Mouse (Mus musculus): Measurements from ENCODE around the gene Sugp1. TPM values are rescaled to one million over a fixed set of nuclear protein-coding genes. Genes with fewer than 3 reads are reported as not detected.
"Not testable (repeated sequence)": the region's sequence is repeated elsewhere in the genome, so short reads cannot be mapped to it uniquely, and the experiment has no call there.

The Sugp1 gene
- polyA plus RNA-seq, 1 experiment from 2014 or later: 24.3 TPM

GRCm38 (mm10) chr8:70001176-70001891 lies 41.3 kb upstream of the Sugp1 start:
- no peaks in the 10 kb centered on the region for H3K36me3 ChIP-seq (ENCODE audit: control insufficient read depth, insufficient read depth, low read length)
- WGBS: 1% methylated on average over 16 of the region's 16 CpGs
- H3K4me1 ChIP-seq (ENCODE audit: control insufficient read depth in 2 of 2, insufficient read depth in 2 of 2, low read length in 2 of 2): peaks cover 4 to 12% of the 10 kb centered on the region in 2 experiments; a peak in 3 of 4 replicates

GRCm38 (mm10) chr8:70001892-70002191 lies 40.8 kb upstream of the Sugp1 start:
- H3K4me1 ChIP-seq (ENCODE audit: control insufficient read depth in 2 of 2, insufficient read depth in 2 of 2, low read length in 2 of 2): peaks cover 4 to 11% of the 10 kb centered on the region in 2 experiments; a peak in 3 of 4 replicates
- not testable (repeated sequence) for H3K9me3 ChIP-seq (ENCODE audit: control insufficient read depth, low read length); H3K36me3 ChIP-seq (ENCODE audit: control insufficient read depth, insufficient read depth, low read length); ATAC-seq (ENCODE audit: insufficient number of reproducible peaks, insufficient read depth, low FRiP score, low read depth); H3K27me3 ChIP-seq (ENCODE audit: control insufficient read depth, insufficient read depth, low read length)
- H3K4me2 ChIP-seq (ENCODE audit: low read length): peak overlapping the region; percentile 67
- peak overlapping the region in 1 of 2 experiments; percentile 95; a peak in 2 of 4 replicates for H3K27ac ChIP-seq (replicated peaks in 1 of 2; ENCODE audit: control insufficient read depth in 1 of 2, insufficient read depth in 1 of 2, low read depth in 2 of 2, low read length in 2 of 2)
- H3K9ac ChIP-seq (ENCODE audit: low read length): peak overlapping the region; percentile 69
- peak overlapping the region in 1 of 2 experiments; percentile 32; a peak in 1 of 4 replicates for H3K4me3 ChIP-seq (ENCODE audit: control insufficient read depth in 1 of 2, insufficient read depth in 1 of 2, low read depth in 1 of 2, low read length in 2 of 2)
- 33% methylated on average over 7 of the region's 7 CpGs for WGBS

More at GRCm38 (mm10) chr8:70001176-70001891, 41.3 kb upstream of the Sugp1 start:
- Histone ChIP-seq H3K4me3 (ENCODE audit: control insufficient read depth in 1 of 2, insufficient read depth in 1 of 2, low read depth in 1 of 2, low read length in 2 of 2) (peak overlapping the region; percentile 32 to 36), H3K27me3 (ENCODE audit: control insufficient read depth, insufficient read depth, low read length) (no peaks in the 10 kb centered on the region), H3K9ac (ENCODE audit: low read length) (peak overlapping the region; percentile 69), H3K4me2 (ENCODE audit: low read length) (peak overlapping the region; percentile 67), H3K9me3 (ENCODE audit: control insufficient read depth, low read length) (no peaks in the 10 kb centered on the region), H3K27ac (replicated peaks in 1 of 2; ENCODE audit: control insufficient read depth in 1 of 2, insufficient read depth in 1 of 2, low read depth in 2 of 2, low read length in 2 of 2) (peak overlapping the region; percentile 95 to 99)
- ATAC-seq (ENCODE audit: insufficient number of reproducible peaks, insufficient read depth, low FRiP score, low read depth): peak; percentile 63

DNA sequence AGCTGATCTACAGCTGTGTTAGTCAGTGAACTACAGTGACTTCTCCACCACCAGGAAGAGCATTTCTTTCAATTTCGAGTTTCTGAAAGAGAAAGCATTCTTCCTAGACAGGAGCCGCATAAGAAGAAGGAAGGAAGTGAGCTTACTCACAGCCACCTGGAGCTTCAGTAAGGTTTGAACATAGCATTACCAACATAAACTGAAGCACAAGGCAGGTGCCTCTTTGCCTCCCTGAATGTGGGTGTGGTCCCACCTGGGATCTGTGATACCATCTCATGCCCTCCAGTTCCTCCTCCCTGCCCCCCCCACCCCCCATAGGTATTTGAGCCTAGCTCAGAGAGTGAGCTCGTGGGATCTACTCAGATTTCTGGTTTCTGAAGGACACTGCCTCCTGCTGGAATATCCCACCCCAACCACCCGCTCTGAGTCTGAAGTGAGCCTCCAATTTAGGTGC lies 39.4 kb upstream of the Sugp1 start:
- Histone ChIP-seq H3K27me3 (ENCODE audit: control insufficient read depth, insufficient read depth, low read length) (no peaks in the 10 kb centered on the region), H3K36me3 (ENCODE audit: control insufficient read depth, insufficient read depth, low read length) (no peaks in the 10 kb centered on the region), H3K27ac (replicated peaks in 1 of 2; ENCODE audit: control insufficient read depth in 1 of 2, insufficient read depth in 1 of 2, low read depth in 2 of 2, low read length in 2 of 2) (no peak overlapping the region), H3K9me3 (ENCODE audit: control insufficient read depth, low read length) (no peaks in the 10 kb centered on the region), H3K4me1 (ENCODE audit: control insufficient read depth in 2 of 2, insufficient read depth in 2 of 2, low read length in 2 of 2) (peaks cover 4 to 7% of the 10 kb centered on the region in 2 experiments; a peak in 2 of 4 replicates), H3K4me2 (ENCODE audit: low read length) (no peak overlapping the region), H3K9ac (ENCODE audit: low read length) (no peak overlapping the region), H3K4me3 (ENCODE audit: control insufficient read depth in 1 of 2, insufficient read depth in 1 of 2, low read depth in 1 of 2, low read length in 2 of 2) (no peak overlapping the region)
- 68% methylated on average over 4 of the region's 4 CpGs for WGBS
- ATAC-seq (ENCODE audit: insufficient number of reproducible peaks, insufficient read depth, low FRiP score, low read depth): no peak

DNA sequence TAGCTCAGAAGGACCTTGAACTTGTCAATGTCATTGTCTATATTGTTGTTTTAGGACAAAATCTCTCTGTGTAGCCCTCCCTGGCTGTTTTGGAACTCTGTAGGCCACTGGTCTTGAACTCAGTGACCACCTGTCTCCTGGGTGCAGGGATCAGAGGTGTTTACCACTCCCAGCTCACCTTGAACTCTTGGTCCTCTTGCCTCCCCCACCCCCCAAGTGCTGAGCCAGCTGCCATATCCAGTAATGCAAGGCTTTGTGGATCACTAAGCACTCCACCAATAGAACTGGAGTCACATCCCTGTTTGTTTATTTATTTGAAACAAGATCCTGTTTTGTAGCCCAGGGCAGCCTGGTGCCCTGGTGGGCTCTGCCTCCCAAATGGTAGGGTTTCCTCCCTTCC lies 38.3 kb upstream of the Sugp1 start:
- Histone ChIP-seq H3K27ac (replicated peaks in 1 of 2; ENCODE audit: control insufficient read depth in 1 of 2, insufficient read depth in 1 of 2, low read depth in 2 of 2, low read length in 2 of 2) (no peak overlapping the region), H3K9me3 (ENCODE audit: control insufficient read depth, low read length) (no peaks in the 10 kb centered on the region), H3K4me1 (ENCODE audit: control insufficient read depth in 2 of 2, insufficient read depth in 2 of 2, low read length in 2 of 2) (peaks cover 4 to 7% of the 10 kb centered on the region in 2 experiments; a peak in 2 of 4 replicates), H3K4me3 (ENCODE audit: control insufficient read depth in 1 of 2, insufficient read depth in 1 of 2, low read depth in 1 of 2, low read length in 2 of 2) (no peak overlapping the region), H3K4me2 (ENCODE audit: low read length) (no peak overlapping the region), H3K27me3 (ENCODE audit: control insufficient read depth, insufficient read depth, low read length) (no peaks in the 10 kb centered on the region), H3K36me3 (ENCODE audit: control insufficient read depth, insufficient read depth, low read length) (no peaks in the 10 kb centered on the region), H3K9ac (ENCODE audit: low read length) (no peak overlapping the region)
- ATAC-seq (ENCODE audit: insufficient number of reproducible peaks, insufficient read depth, low FRiP score, low read depth): no peak

- Histone ChIP-seq H3K4me2 (ENCODE audit: low read length) (no peak overlapping the region), H3K27me3 (ENCODE audit: control insufficient read depth, insufficient read depth, low read length) (no peaks in the 10 kb centered on the region), H3K27ac (replicated peaks in 1 of 2; ENCODE audit: control insufficient read depth in 1 of 2, insufficient read depth in 1 of 2, low read depth in 2 of 2, low read length in 2 of 2) (peak overlapping the region in 1 of 2 experiments; percentile 37; a peak in 2 of 4 replicates), H3K4me3 (ENCODE audit: control insufficient read depth in 1 of 2, insufficient read depth in 1 of 2, low read depth in 1 of 2, low read length in 2 of 2) (no peak overlapping the region), H3K36me3 (ENCODE audit: control insufficient read depth, insufficient read depth, low read length) (no peaks in the 10 kb centered on the region), H3K4me1 (ENCODE audit: control insufficient read depth in 2 of 2, insufficient read depth in 2 of 2, low read length in 2 of 2) (peaks cover 4 to 7% of the 10 kb centered on the region in 2 experiments; a peak in 2 of 4 replicates), H3K9ac (ENCODE audit: low read length) (no peak overlapping the region), H3K9me3 (ENCODE audit: control insufficient read depth, low read length) (no peaks in the 10 kb centered on the region)
- no peak for ATAC-seq (ENCODE audit: insufficient number of reproducible peaks, insufficient read depth, low FRiP score, low read depth)
- 40% methylated on average over 2 of the region's 2 CpGs for WGBS
These were observed 37.4 kb upstream of the Sugp1 start for GRCm38 (mm10) chr8:70005178-70005577.

DNA sequence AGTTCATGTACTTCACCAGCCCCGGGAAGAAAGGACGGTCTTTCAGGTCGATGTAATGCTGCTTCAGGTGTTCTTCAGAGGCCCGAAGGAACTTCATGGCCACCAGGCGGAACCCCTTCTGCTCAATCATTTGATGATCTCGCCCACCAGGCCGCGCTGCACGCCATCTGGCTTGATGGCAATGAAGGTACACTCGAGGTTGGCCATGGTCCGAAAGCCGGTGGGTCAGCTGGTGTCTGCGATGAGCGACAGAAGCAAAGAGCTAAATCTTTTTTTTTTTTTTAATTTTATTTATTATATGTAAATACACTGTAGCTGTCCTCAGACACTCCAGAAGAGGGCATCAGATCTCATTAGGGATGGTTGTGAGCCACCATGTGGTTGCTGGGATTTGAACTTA lies 31.8 kb upstream of the Sugp1 start:
- H3K9me3 ChIP-seq (ENCODE audit: control insufficient read depth, low read length); H3K4me2 ChIP-seq (ENCODE audit: low read length); ATAC-seq (ENCODE audit: insufficient number of reproducible peaks, insufficient read depth, low FRiP score, low read depth); H3K27ac ChIP-seq (replicated peaks in 1 of 2; ENCODE audit: control insufficient read depth in 1 of 2, insufficient read depth in 1 of 2, low read depth in 2 of 2, low read length in 2 of 2); H3K4me1 ChIP-seq (ENCODE audit: control insufficient read depth in 2 of 2, insufficient read depth in 2 of 2, low read length in 2 of 2); H3K27me3 ChIP-seq (ENCODE audit: control insufficient read depth, insufficient read depth, low read length); H3K36me3 ChIP-seq (ENCODE audit: control insufficient read depth, insufficient read depth, low read length); H3K9ac ChIP-seq (ENCODE audit: low read length); H3K4me3 ChIP-seq (ENCODE audit: control insufficient read depth in 1 of 2, insufficient read depth in 1 of 2, low read depth in 1 of 2, low read length in 2 of 2): not testable (repeated sequence)
- 88% methylated on average over 14 of the region's 14 CpGs for WGBS

- 76% methylated on average over 3 of the region's 3 CpGs for WGBS
- Histone ChIP-seq H3K36me3 (ENCODE audit: control insufficient read depth, insufficient read depth, low read length) (peaks cover 16% of the 10 kb centered on the region), H3K4me2 (ENCODE audit: low read length) (no peak overlapping the region), H3K4me3 (ENCODE audit: control insufficient read depth in 1 of 2, insufficient read depth in 1 of 2, low read depth in 1 of 2, low read length in 2 of 2) (no peak overlapping the region), H3K4me1 (ENCODE audit: control insufficient read depth in 2 of 2, insufficient read depth in 2 of 2, low read length in 2 of 2) (0 out of 4 replicates have a peak, but pooled peaks cover 0 to 2% of the 10 kb centered on the region in 2 experiments), H3K27me3 (ENCODE audit: control insufficient read depth, insufficient read depth, low read length) (no peaks in the 10 kb centered on the region), H3K27ac (replicated peaks in 1 of 2; ENCODE audit: control insufficient read depth in 1 of 2, insufficient read depth in 1 of 2, low read depth in 2 of 2, low read length in 2 of 2) (no peak overlapping the region), H3K9me3 (ENCODE audit: control insufficient read depth, low read length) (no peaks in the 10 kb centered on the region), H3K9ac (ENCODE audit: low read length) (no peak overlapping the region)
- no peak for ATAC-seq (ENCODE audit: insufficient number of reproducible peaks, insufficient read depth, low FRiP score, low read depth)
These were observed 30.3 kb upstream of the Sugp1 start for GRCm38 (mm10) chr8:70012350-70012749.
